10 mouse cellular contexts compared by ENCODE assay signal in genomic region chr2:17841963-17842362, GRCm38 (mm10).
A peak's percentile ranks its signal among the peaks of the same experiment; 100 is the strongest.
DNase-seq lines count a peak whose midpoint lies in the region; ATAC-seq and TF ChIP-seq lines count a peak whose summit lies in the region.
"Had no signal": no experiment of that assay in that cellular context is flagged by ENCODE, and none has a peak within 500 bp of the region (broad histone marks: within the 10 kb centered on the region; RNA-seq: fewer than 3 reads in every experiment).

No protein-coding gene starts in this region.

- ATAC-seq in heart, embryonic 11.5 days (replicated peaks; ENCODE audit: insufficient number of reproducible peaks, low FRiP score, low TSS enrichment), result no peak
- no peak for ATAC-seq in midbrain, embryonic 14.5 days (ENCODE audit: low FRiP score, low TSS enrichment)
- no peak for ATAC-seq in midbrain, embryonic 13.5 days

- no peak for TF ChIP-seq EP300 in heart, adult 2 months (IDR thresholded peaks at IDR 0.05; ENCODE audit: insufficient read depth, low read depth, low read length)

- no peak for DNase-seq in heart, adult 2 months
- peak; percentile 77 for DNase-seq in midbrain, embryonic 14.5 days
- DNase-seq in right cerebral cortex, postnatal 14 days, result peak; percentile 53
- no peak for DNase-seq in spleen, postnatal 14 days (ENCODE audit: low spot score in 2 of 2)
- no peak for DNase-seq in heart, postnatal 25 days (ENCODE audit: low spot score)
- DNase-seq: heart, postnatal 36 days had no signal

- no peaks in the 10 kb centered on the region for H3K36me3 ChIP-seq in heart, adult 2 months (ENCODE audit: control insufficient read depth, insufficient read depth, low read length)
- no peaks in the 10 kb centered on the region for H3K36me3 ChIP-seq in heart, embryonic 11.5 days (ENCODE audit: control insufficient read depth, insufficient read depth, low read length)
- H3K36me3 ChIP-seq in midbrain, embryonic 14.5 days (ENCODE audit: control insufficient read depth, insufficient read depth, low read length), result no peaks in the 10 kb centered on the region
- H3K36me3 ChIP-seq in midbrain, embryonic 13.5 days, result no peaks in the 10 kb centered on the region

- no peaks in the 10 kb centered on the region for H3K9me3 ChIP-seq in heart, embryonic 11.5 days (replicated peaks; ENCODE audit: control insufficient read depth, low read length)
- no peaks in the 10 kb centered on the region for H3K9me3 ChIP-seq in midbrain, embryonic 14.5 days (ENCODE audit: control insufficient read depth, low read length)
- H3K9me3 ChIP-seq in midbrain, embryonic 13.5 days, result no peaks in the 10 kb centered on the region

- H3K4me3 ChIP-seq in heart, adult 2 months, result no peak overlapping the region
- no peak overlapping the region for H3K4me3 ChIP-seq in heart, embryonic 11.5 days (ENCODE audit: low read depth, low read length)
- no peak overlapping the region for H3K4me3 ChIP-seq in midbrain, embryonic 14.5 days (replicated peaks; ENCODE audit: low read depth, low read length)
- no peak overlapping the region for H3K4me3 ChIP-seq in midbrain, embryonic 13.5 days (replicated peaks)
- no peak overlapping the region for H3K4me3 ChIP-seq in embryonic fibroblast, embryonic 13.5 days (ENCODE audit: insufficient read depth, low read length)
- H3K4me3 ChIP-seq: erythroblast, embryonic 14.5 days had no signal

- H3K79me2 ChIP-seq in heart, adult 2 months (replicated peaks; ENCODE audit: control insufficient read depth, insufficient read depth, low read length), result no peaks in the 10 kb centered on the region

- intact Hi-C loops in heart, adult 2 months (cut with DNase I), result loop anchor here (2.0 kb wide), 2 partner anchors 197 to 419 kb away; no protein-coding TSS in a partner anchor
- intact Hi-C loops in heart, postnatal 25 days (cut with DNase I), result loop anchor here (2.0 to 5.0 kb wide), 2 partner anchors 197 to 420 kb away; no protein-coding TSS in a partner anchor

- H3K27me3 ChIP-seq in heart, adult 2 months (ENCODE audit: control insufficient read depth, insufficient read depth, low read length), result no peaks in the 10 kb centered on the region
- no peaks in the 10 kb centered on the region for H3K27me3 ChIP-seq in heart, embryonic 11.5 days (ENCODE audit: control insufficient read depth, insufficient read depth, low read length)
- peaks cover 4% of the 10 kb centered on the region; the same call in 1 of the 2 replicates for H3K27me3 ChIP-seq in midbrain, embryonic 14.5 days (ENCODE audit: control insufficient read depth, insufficient read depth, low read length)
- peaks cover 19% of the 10 kb centered on the region for H3K27me3 ChIP-seq in midbrain, embryonic 13.5 days

- TF ChIP-seq CTCF in heart, adult 2 months (IDR thresholded peaks at IDR 0.05), result peak; percentile 83
- peak; percentile 38; the same call in 1 of the 2 replicates for TF ChIP-seq CTCF in embryonic fibroblast, embryonic 13.5 days (IDR thresholded peaks at IDR 0.05; ENCODE audit: borderline replicate concordance, insufficient read depth, low read length)

- H3K9ac ChIP-seq in heart, adult 2 months (ENCODE audit: low read depth, low read length), result no peak overlapping the region
- H3K9ac ChIP-seq in heart, embryonic 11.5 days (ENCODE audit: low read depth, low read length), result no peak overlapping the region
- H3K9ac ChIP-seq in midbrain, embryonic 14.5 days (replicated peaks; ENCODE audit: low read length), result no peak overlapping the region
- no peak overlapping the region for H3K9ac ChIP-seq in midbrain, embryonic 13.5 days (replicated peaks)

- 43% methylated on average over 3 of the region's 3 CpGs for WGBS in heart, adult 2 months
- 35% methylated on average over 3 of the region's 3 CpGs for WGBS in heart, embryonic 11.5 days (ENCODE audit: insufficient replicate concordance)
- WGBS in midbrain, embryonic 14.5 days, result 38% methylated on average over 3 of the region's 3 CpGs
- 40% methylated on average over 3 of the region's 3 CpGs for WGBS in midbrain, embryonic 13.5 days

- no peaks in the 10 kb centered on the region for H3K4me1 ChIP-seq in heart, adult 2 months (ENCODE audit: control insufficient read depth, insufficient read depth, low read length)
- H3K4me1 ChIP-seq in heart, embryonic 11.5 days (ENCODE audit: control insufficient read depth, insufficient read depth, low read length), result no peaks in the 10 kb centered on the region
- H3K4me1 ChIP-seq in midbrain, embryonic 14.5 days (ENCODE audit: control insufficient read depth, insufficient read depth, low read length), result peaks cover 27% of the 10 kb centered on the region
- peaks cover 34% of the 10 kb centered on the region for H3K4me1 ChIP-seq in midbrain, embryonic 13.5 days (replicated peaks)
- H3K4me1 ChIP-seq in embryonic fibroblast, embryonic 13.5 days (ENCODE audit: control insufficient read depth, insufficient read depth, low read length), result 0 out of 2 replicates have a peak, but pooled peaks cover 4% of the 10 kb centered on the region

- H3K27ac ChIP-seq in heart, adult 2 months, result no peak overlapping the region
- H3K27ac ChIP-seq in heart, embryonic 11.5 days (ENCODE audit: low read depth, low read length), result no peak overlapping the region
- H3K27ac ChIP-seq in midbrain, embryonic 14.5 days (replicated peaks; ENCODE audit: low read depth, low read length), result no peak overlapping the region
- H3K27ac ChIP-seq in midbrain, embryonic 13.5 days, result no peak overlapping the region
- H3K27ac ChIP-seq in embryonic fibroblast, embryonic 13.5 days (ENCODE audit: insufficient read depth, low read length), result no peak overlapping the region

- no peak overlapping the region for H3K4me2 ChIP-seq in heart, embryonic 11.5 days
- no peak overlapping the region for H3K4me2 ChIP-seq in midbrain, embryonic 14.5 days (ENCODE audit: low read length)
- H3K4me2 ChIP-seq in midbrain, embryonic 13.5 days (replicated peaks), result no peak overlapping the region

- no peak for TF ChIP-seq POLR2A in heart, adult 2 months (IDR thresholded peaks at IDR 0.05; ENCODE audit: insufficient read depth, low read depth, low read length)
- TF ChIP-seq POLR2A in embryonic fibroblast, embryonic 13.5 days (IDR thresholded peaks at IDR 0.05; ENCODE audit: low read depth, low read length), result no peak

Comparison
In these comparisons a context has a peak if more than half of its experiments do, and no peak if none do; other contexts are left out.
1. DNase-seq: peak in midbrain, embryonic 14.5 days (single experiment) and right cerebral cortex, postnatal 14 days (single experiment); none in heart, adult 2 months (0 of 2), spleen, postnatal 14 days (0 of 2) and heart, postnatal 25 days (single experiment).